Mouse (Mus musculus) embryonic stem cell, embryonic (primary cell): ENCODE data around the gene Kat5.

Experiments used
- CTCF ChIA-PET, 4 experiments: fragments of 300-600 bp in 2 of 4; fragments of 350-600 bp in 2 of 4; sonication (Branson Sonifier 250); formaldehyde crosslinking; loops; one replicate each; lab custom pipeline; 2022; ENCODE audit warnings: inconsistent platforms in 2 of 4; lab: Charles Lee
- POLR2A ChIA-PET, 4 experiments: fragments of 300-600 bp in 2 of 4; fragments of 350-600 bp in 2 of 4; sonication (Branson Sonifier 250); formaldehyde crosslinking; loops; one replicate each; lab custom pipeline; 2022; ENCODE audit warnings: antibody characterized with exemption in 4 of 4, inconsistent platforms in 1 of 4; lab: Charles Lee

Gene Kat5

DNA sequence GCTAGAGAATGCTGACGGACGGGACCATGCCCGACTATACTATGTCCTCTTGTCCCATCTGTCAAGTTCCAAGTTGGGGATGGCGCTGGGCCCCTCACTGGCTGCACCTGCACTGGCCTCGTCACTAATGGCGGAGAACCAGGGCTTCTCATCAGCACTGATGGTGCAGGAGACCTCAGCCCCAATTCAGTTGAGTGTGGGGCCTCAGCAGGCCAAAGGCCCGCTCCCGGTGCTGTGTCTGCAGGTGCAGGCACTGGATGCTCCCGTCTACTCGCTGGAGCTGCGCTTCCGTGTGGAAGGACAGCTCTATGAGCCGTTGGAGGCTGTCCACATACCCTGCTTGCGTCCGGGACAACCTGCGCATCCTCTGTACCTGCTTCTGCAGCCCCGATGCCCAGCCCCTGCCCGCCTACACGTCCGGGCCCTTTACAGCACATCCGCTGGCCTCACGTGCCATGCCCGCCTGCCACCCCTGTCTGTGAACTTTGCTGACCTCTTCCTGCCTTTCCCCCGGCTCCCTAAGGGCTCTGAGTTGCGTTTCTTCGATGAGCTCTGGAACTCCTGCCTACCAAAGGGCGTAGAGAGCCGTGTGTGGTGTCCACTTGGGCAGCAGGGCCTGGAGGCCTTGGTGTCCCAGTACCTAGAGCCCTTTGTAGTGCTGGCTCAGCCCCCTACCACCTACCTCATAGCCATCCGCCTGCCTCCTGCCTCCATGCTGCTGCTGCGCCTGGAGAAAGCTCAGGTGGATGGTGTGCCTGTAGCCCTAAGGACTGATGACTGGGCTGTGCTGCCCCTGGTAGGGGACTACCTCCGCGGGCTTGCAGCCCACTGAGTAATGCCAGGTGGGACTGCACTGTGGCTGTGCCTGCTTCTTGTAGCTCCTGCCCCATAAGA is 39.4 kb downstream of the Kat5 start:
- ChIA-PET POLR2A (interaction anchor here (0.6 to 9.0 kb wide), 18 partner anchors 8 to 608 kb away, joined by 3 to 63 read pairs (median 8); partner anchors contain the start of genes Mus81 (in 3 of the 4), Cfl1 (in 2 of the 4), Fibp (in 1 of the 4) and Kat5 (in 1 of the 4)), CTCF (interaction anchor here in 3 of 4 experiments (0.6 to 5.8 kb wide), 16 partner anchors 9 to 223 kb away, joined by 3 to 54 read pairs (median 12); partner anchors contain the start of genes Ovol1 (in 2 of the 3), Mus81 (in 1 of the 3) and Snx32 (in 1 of the 3))

- ChIA-PET CTCF (interaction anchor here (0.5 to 5.8 kb wide), 39 partner anchors 10 to 1234 kb away, joined by 3 to 54 read pairs (median 10); partner anchors contain the start of genes Mus81 (in 3 of the 4), Ovol1 (in 2 of the 4), Sipa1 (in 2 of the 4) and Snx32 (in 2 of the 4)), POLR2A (interaction anchor here (0.5 to 9.0 kb wide), 27 partner anchors 9 to 219 kb away, joined by 3 to 63 read pairs (median 5); partner anchors contain the start of genes Cfl1 (in 3 of the 4), Mus81 (in 3 of the 4), Rnaseh2c (in 2 of the 4) and Banf1 (in 1 of the 4))
These were observed 40.5 kb downstream of the Kat5 start for GRCm38 (mm10) chr19:5569521-5569920.

DNA sequence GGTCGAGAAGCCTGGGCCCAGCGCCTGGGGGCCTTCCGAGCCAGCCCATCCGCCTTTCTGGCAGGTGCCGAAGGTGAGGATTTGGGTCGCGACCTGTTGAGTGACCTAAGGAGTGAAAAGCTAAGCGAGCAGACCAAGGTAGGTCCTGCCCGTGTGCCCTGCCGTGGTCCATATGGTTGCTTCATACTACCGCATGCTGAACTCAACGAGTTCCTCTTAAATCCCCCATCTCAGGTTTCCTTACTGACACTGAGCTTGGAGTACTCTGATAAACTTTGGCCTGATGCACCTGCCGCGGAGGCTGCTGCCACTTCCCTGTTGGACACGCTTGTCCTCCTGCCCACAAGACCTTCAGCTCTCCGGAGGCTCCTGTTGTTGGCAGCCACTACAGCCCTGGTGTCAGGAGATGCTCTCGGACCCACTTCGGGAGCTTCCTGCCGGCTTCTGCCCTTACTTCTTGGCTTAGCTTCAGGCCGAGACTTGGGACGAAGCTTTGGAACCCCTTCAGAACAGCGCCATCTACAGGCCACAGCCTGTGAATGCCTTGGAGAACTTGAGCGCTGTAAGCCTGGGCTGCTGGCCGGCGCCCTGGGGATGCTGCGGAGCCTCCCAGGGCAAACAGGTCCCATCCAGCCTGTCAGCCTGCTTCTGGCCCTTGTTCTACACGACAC is 41.4 kb downstream of the Kat5 start:
- POLR2A ChIA-PET: interaction anchor here (0.6 to 9.0 kb wide), 54 partner anchors 9 to 516 kb away, joined by 3 to 63 read pairs (median 4); partner anchors contain the start of genes Cfl1 (in 3 of the 4), Mus81 (in 3 of the 4), Rnaseh2c (in 2 of the 4) and AI837181 (in 1 of the 4)
- CTCF ChIA-PET: interaction anchor here (0.5 to 5.8 kb wide), 137 partner anchors 10 to 1473 kb away, joined by 3 to 54 read pairs (median 5); partner anchors contain the start of genes Mus81 (in 3 of the 4), Snx32 (in 3 of the 4), Ehbp1l1 (in 2 of the 4) and Fibp (in 2 of the 4)

DNA sequence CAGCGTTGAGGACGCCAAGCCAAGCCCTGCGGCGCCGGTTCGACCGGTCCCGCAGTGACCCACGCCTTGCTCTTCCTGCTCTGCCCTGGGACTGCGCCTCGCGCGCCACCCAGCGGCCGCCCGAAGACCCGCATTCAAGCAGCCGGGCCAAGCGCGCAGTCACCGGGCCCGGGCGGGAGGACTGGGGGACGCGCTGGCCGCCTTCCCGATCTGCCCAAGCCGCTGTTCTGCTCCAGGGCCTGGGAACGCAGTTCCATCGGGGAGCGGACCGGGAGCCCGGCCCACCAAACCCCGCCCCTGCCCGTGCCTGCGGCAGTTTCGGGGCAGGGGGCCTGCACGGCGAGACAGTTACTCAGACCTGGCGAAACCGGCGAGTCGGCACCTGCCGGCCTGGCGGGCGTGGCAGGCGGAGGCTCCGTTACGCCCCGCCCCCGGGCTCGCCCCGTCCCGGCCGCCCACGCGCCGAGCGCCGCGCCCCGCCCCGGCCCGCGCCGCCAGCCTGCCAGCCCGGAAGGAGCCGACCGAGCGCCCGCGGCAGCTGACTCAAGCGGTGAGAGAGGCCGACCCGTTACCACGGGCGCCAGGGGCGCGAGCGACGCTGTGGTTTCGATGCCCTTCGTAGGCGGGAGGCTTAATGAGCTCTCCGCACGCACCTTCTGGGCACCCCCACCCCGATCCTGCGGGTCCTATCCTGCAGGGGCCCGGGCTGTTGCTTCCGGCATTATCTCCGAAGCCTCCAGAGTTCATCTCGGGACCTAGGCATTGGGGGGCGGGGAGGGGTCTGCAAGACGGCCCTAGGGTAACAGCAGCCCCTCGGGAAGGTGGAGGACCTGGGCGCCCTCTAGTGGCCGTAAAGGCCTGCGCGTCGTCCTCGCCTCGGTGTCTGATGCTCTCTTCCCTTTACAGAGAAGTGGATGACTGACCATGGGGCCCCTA is 42.2 kb downstream of the Kat5 start, which contains the start of gene Ap5b1:
Gene Ap5b1, plus strand, starts transcription at position 492 of the 936 bp plus-strand sequence.
- POLR2A ChIA-PET: interaction anchor here (0.6 to 9.0 kb wide), 53 partner anchors 8 to 517 kb away, joined by 3 to 63 read pairs (median 4); partner anchors contain the start of genes Cfl1 (in 3 of the 4), Mus81 (in 3 of the 4), Rnaseh2c (in 3 of the 4) and Ccdc85b (in 2 of the 4)
- CTCF ChIA-PET: interaction anchor here (0.5 to 5.8 kb wide), 138 partner anchors 9 to 852 kb away, joined by 3 to 54 read pairs (median 4); partner anchors contain the start of genes Mus81 (in 3 of the 4), Ehbp1l1 (in 2 of the 4), Fibp (in 2 of the 4) and Ovol1 (in 2 of the 4)

- ChIA-PET CTCF (interaction anchor here in 3 of 4 experiments (0.8 to 5.8 kb wide), 18 partner anchors 9 to 220 kb away, joined by 3 to 47 read pairs (median 8); partner anchors contain the start of genes Fam89b (in 1 of the 3), Mus81 (in 1 of the 3), Ovol1 (in 1 of the 3) and Sipa1 (in 1 of the 3)), POLR2A (interaction anchor here (0.9 to 9.0 kb wide), 18 partner anchors 9 to 308 kb away, joined by 3 to 63 read pairs (median 5); partner anchors contain the start of genes Cfl1 (in 3 of the 4), Ccdc85b (in 2 of the 4), Mus81 (in 2 of the 4) and Frmd8 (in 1 of the 4))
These were observed 42.9 kb downstream of the Kat5 start for GRCm38 (mm10) chr19:5567180-5567533.

GRCm38 (mm10) chr19:5566316-5566715 is 43.7 kb downstream of the Kat5 start:
- CTCF ChIA-PET: interaction anchor here (0.6 to 5.8 kb wide), 15 partner anchors 8 to 221 kb away, joined by 3 to 47 read pairs (median 7); partner anchors contain the start of genes Fam89b (in 1 of the 4), Fibp (in 1 of the 4), Ovol1 (in 1 of the 4) and Sipa1 (in 1 of the 4)
- POLR2A ChIA-PET: interaction anchor here in 2 of 4 experiments (0.8 to 9.0 kb wide), 12 partner anchors 11 to 220 kb away, joined by 3 to 63 read pairs (median 5); partner anchors contain the start of genes Cfl1 (in 2 of the 2), Mus81 (in 2 of the 2), Ccdc85b (in 1 of the 2) and Scyl1 (in 1 of the 2)

DNA sequence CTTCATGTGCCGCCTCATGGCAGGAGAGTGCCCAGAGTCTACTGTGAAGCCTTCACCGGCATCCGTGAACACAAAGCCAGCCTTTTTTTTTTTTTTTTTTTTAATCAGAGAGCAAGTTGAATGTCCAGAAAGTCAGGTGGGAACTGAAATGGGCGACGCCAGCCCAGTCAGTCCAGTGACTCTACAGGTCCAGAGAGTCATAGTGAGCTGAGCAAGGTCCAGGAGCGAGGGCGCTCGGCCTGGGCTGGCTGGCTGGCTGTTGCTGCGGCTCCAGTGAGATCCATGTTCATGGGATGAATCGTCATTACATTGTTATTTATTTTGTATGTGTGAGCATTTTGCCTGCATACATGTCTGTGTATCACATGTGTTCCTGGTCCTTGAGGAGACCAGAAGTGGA is 47.3 kb downstream of the Kat5 start:
- ChIA-PET CTCF (interaction anchor here in 2 of 4 experiments (0.6 to 0.8 kb wide), 3 partner anchors 10 to 133 kb away, joined by 3 to 4 read pairs (median 3); no protein-coding TSS in a partner anchor), POLR2A (interaction anchor here in 3 of 4 experiments (0.7 to 1.6 kb wide), 8 partner anchors 16 to 487 kb away, joined by 3 to 5 read pairs (median 3); partner anchors contain the start of genes Rela (in 1 of the 3) and Snx32 (in 1 of the 3))

DNA sequence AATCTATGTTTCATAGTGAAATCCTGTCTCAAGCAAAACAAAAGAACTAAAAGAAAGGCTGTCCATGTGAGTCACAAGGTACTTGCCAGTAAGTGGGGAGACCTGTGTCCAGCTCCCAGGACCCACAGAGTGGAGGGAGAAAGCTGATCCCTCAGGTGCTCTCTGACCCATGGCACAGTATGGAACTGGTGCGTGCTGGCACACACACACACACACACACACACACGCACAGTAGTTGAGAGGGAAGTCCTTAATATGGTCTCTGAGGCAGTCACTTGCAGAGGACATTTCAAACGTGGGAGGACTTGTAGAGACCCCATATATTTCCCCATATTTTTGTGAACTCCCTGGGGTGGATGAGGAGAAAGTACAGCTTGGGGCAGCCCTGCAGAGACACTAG is 48.2 kb downstream of the Kat5 start:
- ChIA-PET CTCF (interaction anchor here in 1 of 4 experiments (0.6 kb wide), 1 partner anchor 10 kb away, joined by 3 read pairs; no protein-coding TSS in a partner anchor), POLR2A (interaction anchor here (0.6 to 4.0 kb wide), 13 partner anchors 8 to 935 kb away, joined by 3 to 27 read pairs (median 4); partner anchors contain the start of genes AI837181 (in 1 of the 4), Ap5b1 (in 1 of the 4), Cfl1 (in 1 of the 4) and Drap1 (in 1 of the 4))

GRCm38 (mm10) chr19:5561252-5561790 is 48.7 kb downstream of the Kat5 start:
- CTCF ChIA-PET: interaction anchor here in 1 of 4 experiments (1.6 to 5.6 kb wide), 2 partner anchors 7 to 226 kb away, joined by 4 to 47 read pairs; partner anchors contain the start of gene Ap5b1

GRCm38 (mm10) chr19:5560457-5561041 is 49.5 kb downstream of the Kat5 start, which contains the start of gene Ovol1:
Ovol1 (minus strand) TSS chr19:5560646.
- POLR2A ChIA-PET: interaction anchor here (0.8 to 4.0 kb wide), 15 partner anchors 8 to 136 kb away, joined by 3 to 27 read pairs (median 4); partner anchors contain the start of genes Cfl1 (in 2 of the 4), AI837181 (in 1 of the 4), Ap5b1 (in 1 of the 4) and Drap1 (in 1 of the 4)
- CTCF ChIA-PET: interaction anchor here in 2 of 4 experiments (1.6 to 5.6 kb wide), 3 partner anchors 8 to 226 kb away, joined by 4 to 47 read pairs (median 32); partner anchors contain the start of gene Ap5b1 (in 2 of the 2)

More at GRCm38 (mm10) chr19:5561252-5561790, 48.7 kb downstream of the Kat5 start:
- POLR2A ChIA-PET: interaction anchor here (0.7 to 4.0 kb wide), 15 partner anchors 8 to 935 kb away, joined by 3 to 27 read pairs (median 4); partner anchors contain the start of genes Cfl1 (in 2 of the 4), AI837181 (in 1 of the 4), Ap5b1 (in 1 of the 4) and Drap1 (in 1 of the 4)

DNA sequence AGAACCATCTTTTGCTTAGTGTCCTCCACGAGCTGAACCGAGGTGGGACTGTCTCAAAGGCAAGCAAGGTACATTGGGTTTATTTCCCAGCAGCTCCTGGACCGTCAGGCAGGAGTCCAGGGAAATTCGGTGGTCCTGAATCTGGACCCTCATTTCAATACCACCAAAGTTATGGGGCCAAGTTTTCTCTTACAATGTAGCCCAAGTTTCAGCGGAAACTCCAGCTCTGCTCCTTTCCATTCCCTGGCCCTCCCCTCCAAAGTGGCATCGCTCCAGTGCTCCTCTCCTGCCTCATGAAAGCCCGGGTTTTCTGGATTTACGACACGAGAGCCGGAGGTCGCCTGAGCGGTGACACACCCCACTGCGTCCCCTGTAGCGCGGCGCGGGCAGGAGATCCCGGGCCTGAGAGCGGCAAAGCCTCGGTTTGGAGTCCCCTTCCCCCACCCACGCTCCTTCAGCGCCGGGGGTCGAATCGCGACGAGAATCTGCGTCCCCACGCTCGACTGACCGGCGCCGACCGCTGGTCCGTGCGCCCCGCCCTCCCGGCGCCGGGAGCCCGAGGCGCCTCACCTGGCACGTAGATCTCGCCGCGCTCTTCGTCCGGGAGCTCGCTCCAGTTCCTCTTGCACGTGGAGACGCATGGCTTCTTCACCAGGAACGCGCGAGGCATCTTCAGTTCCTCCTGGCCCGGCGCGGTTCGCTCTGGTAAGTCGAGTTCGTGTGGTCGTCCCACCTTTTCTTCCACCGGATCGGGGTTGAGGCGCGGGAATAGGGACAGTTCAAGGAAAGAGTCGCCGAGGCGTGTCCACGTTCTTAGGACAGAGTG is 50.2 kb downstream of the Kat5 start:
- POLR2A ChIA-PET: interaction anchor here (0.6 to 4.0 kb wide), 18 partner anchors 9 to 396 kb away, joined by 3 to 27 read pairs (median 3); partner anchors contain the start of genes Cfl1 (in 2 of the 4), Snx32 (in 2 of the 4), Ap5b1 (in 1 of the 4) and Fibp (in 1 of the 4)

DNA sequence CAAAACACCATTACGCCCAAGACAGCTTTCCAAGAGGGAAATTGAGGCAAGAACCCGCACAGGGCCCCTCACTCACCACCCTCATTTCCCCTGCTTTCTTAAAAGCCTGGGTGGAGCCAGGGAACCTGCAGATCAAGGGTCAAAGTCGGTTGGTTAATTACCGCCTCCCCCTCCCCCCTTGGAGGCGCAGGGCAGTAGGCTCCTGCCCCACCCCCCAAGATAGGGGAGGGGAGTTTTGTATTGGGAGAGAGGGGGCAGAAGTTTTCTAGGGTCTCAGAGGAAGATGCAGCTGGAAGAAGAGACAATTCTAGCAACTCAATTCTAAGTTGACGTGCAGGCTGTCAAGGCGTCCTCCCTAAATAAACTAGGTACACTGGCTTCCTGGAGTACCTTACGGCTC is 50.8 kb downstream of the Kat5 start:
- ChIA-PET POLR2A (interaction anchor here (0.8 to 4.0 kb wide), 15 partner anchors 9 to 235 kb away, joined by 3 to 27 read pairs (median 3); partner anchors contain the start of genes Snx32 (in 3 of the 4), Ap5b1 (in 1 of the 4) and Scyl1 (in 1 of the 4)), CTCF (interaction anchor here in 3 of 4 experiments (2.3 to 5.6 kb wide), 3 partner anchors 9 to 10 kb away, joined by 7 to 47 read pairs (median 32); partner anchors contain the start of gene Ap5b1 (in 3 of the 3))

More for the DNA sequence above, 50.2 kb downstream of the Kat5 start:
- CTCF ChIA-PET: interaction anchor here in 3 of 4 experiments (0.5 to 5.6 kb wide), 5 partner anchors 8 to 227 kb away, joined by 3 to 47 read pairs (median 7); partner anchors contain the start of gene Ap5b1 (in 3 of the 3)

DNA sequence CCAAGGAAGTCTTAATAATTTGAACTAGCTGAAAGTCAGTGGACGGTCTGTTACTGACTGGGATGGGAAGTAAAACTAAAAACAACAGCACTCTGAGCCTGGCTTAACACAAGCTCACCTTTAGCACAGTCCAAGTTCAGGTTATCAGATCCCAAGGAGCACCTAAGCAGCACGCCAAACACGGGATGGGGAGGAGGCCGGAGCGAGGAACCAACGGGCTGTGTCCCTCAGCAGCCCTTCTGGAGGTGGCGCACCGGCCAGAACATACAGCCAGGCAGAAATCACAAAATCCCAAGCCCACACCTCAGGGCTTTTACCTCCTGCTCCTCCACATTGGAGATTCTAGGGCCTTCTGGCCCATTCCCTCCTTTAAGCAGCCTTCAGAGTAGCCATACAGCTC is 51.3 kb downstream of the Kat5 start:
- ChIA-PET POLR2A (interaction anchor here in 3 of 4 experiments (0.5 to 4.0 kb wide), 17 partner anchors 9 to 711 kb away, joined by 3 to 27 read pairs (median 3); partner anchors contain the start of genes Ap5b1 (in 2 of the 3), Snx32 (in 2 of the 3) and Scyl1 (in 1 of the 3)), CTCF (interaction anchor here (0.9 to 5.6 kb wide), 4 partner anchors 9 to 167 kb away, joined by 3 to 47 read pairs (median 20); partner anchors contain the start of genes Ap5b1 (in 3 of the 4) and Ehbp1l1 (in 1 of the 4))
